Mouse (Mus musculus) cerebellum, postnatal 25 days (tissue): ENCODE measurements at regions not wholly inside any gene's neighbourhood (a gene's known extent, or its start where the extent isn't known, plus 50 kb on each side); places are given as distances from the start of the nearest gene placed in this dataset.
"Not testable (repeated sequence)": the region's sequence is repeated elsewhere in the genome, so short reads cannot be mapped to it uniquely, and the experiment has no call there.

Experiments
- DNase-seq, 2 experiments: peaks; one replicate each; pipeline ENCODE4 v3.0.0; 2021; ENCODE audit warnings: mixed read lengths in 2 of 2

DNA sequence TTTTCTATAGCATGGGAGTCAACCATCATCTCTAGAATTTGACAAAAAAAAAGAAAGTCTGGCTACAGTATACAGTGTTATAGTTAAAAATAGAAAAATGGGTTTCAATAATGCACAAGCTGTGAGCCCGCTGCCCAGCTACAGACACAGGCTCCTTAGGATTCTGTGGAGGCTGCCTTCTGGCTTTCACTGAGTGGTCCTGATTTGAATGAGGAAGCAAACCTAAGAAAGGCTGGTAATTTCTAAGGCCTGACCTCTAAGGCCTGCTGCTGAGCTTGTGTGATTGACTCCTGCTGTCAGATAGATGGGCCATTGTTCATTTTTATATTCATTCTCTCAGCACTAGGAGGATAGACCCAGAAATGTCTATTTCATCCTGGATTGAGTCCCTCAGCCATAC lies 67.7 kb downstream of the Alg10b start:
- no peak for DNase-seq

DNA sequence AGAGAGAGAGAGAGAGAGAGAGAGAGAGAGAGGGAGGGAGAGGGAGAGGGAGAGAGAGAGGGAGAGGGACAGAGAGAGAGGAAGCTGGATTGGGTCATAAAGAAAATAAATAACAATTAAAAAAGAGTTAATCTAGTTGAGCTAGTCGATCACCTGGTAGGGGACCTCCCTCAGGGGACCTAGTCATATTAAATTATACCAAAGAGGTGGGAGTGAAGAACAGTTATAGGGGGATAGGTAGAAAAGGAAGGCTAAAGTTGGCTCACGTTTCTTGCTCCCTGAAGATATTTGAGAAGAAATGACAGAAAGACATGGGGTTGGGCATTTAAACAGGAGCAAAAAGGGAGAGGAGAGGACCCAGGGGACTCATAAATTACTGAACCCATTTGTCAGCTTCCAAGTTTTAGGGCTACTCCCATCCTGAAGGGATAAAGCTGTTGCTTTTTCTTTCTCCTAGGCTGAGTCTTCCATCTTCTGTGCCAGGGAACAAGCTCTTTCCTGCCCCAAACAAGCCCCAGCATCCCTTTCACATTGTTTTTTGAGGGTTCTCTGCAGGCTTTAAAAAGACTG lies 70.3 kb downstream of the Alg10b start:
- no peak for DNase-seq

DNA sequence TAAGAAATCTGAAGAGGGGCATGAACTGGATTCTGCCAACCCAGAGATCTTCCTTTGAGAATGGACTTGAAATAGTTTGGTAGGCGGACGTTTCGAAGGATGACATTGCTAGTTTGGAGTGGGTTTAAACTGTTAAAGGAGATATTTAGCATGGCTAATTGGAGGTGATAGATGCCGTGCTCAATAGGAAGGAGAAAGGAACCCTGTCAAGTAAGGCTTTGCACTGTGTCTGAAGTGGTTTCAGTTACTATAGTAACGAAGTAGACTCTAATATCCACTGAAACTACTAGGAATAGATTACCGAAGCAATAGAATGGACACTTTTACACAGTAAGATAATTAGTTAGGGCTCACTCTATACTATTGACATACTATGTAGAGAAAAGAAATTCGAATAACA lies 74.5 kb downstream of the Alg10b start:
- DNase-seq, result no peak

DNA sequence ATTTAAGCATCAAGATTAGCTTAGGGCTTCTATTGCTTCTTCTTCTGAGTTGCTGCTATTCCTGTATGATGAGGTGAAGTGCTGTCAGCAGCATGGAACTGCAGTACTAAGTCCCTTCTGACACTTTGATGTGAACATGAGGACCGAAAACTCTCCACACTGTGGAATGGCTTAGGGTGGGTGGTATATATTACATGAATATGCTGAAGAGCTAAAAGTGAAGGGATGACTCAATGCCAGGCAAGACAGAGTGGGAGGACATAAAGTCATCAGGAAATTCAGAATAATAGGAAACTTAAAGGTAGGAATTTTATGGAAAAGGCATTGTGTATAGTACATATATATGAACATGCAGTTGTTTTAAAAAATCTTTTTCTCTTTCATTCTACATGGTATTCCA lies 79.3 kb downstream of the Alg10b start:
- DNase-seq, result no peak

DNA sequence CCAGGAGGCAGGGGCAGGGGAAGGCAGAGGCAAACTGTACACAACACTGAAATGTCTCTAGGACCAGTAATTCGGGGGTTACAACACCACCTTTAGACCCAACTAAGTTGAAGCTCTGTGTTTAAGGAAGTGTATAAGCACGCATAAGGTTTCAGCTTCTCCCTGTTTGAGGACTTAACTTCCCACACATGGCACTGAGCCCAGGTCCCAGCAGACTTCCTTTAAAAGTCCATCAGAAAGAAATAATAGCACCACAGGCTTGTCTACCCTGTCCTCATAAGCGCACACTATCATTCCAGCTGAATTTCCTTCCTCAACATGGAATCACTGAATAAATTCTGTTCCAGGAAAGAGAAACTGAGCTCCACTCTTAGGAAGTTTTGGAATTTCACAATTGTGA lies 80.9 kb downstream of the Alg10b start:
- DNase-seq, result no peak

DNA sequence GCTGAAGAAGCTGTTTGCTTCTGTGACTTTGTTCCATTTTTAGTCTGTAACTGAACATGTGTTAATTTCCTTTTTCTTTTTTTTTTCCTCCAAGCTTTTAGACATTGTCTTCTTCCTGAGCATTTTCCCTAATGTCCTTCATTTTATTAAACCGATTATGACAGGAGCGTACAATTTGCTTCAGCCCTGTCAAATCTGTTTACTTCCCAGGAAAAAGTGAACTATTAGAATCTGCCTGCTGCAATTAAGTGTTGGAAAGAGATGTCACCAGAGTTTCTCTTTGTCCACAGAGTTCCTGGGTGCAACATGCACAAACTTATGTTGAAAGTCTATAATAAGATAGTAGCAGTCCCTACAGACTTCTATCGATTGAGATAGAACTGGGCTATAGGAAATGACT lies 82.8 kb downstream of the Alg10b start:
- DNase-seq, result no peak

DNA sequence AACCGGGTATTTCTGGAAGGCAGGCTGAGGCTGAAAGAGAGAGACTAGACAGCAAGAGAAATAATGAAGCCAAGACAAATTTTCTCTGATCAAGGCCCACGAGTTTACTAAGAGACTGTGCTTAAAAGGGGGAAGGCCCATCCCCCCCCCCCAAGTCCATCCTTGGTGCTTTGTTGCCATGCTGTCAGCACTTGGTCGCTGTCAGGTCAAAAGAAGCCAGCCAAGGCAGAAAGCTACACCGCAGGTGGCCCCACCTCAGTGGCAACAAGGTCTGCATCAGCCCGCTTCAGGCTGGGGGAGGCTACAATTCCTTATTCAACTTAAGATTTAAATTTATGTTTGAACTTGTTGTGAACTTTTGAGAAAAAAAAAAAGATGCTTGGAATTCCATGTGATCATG lies 84.3 kb downstream of the Alg10b start:
- DNase-seq, result not testable (repeated sequence)

DNA sequence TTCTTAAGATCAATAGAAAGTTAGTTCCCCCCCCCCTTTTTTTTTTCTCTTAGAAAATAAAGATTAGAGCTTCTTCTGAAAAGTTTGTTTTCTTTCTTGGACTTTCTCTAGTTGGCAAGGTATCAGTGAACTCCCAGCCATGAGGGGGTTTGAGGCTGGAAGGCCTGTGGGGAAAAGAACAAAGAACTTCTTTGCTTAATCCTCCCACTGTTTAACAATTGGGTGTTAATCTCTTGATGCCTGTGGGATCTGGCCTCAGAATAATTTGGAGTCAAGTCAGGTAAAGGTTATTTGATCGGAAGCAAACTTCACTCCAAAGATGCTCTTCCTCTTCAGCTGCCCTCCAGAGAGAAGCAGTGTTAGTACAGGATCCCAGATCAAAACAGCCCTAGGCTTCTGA lies 84.8 kb downstream of the Alg10b start:
- DNase-seq, result no peak

DNA sequence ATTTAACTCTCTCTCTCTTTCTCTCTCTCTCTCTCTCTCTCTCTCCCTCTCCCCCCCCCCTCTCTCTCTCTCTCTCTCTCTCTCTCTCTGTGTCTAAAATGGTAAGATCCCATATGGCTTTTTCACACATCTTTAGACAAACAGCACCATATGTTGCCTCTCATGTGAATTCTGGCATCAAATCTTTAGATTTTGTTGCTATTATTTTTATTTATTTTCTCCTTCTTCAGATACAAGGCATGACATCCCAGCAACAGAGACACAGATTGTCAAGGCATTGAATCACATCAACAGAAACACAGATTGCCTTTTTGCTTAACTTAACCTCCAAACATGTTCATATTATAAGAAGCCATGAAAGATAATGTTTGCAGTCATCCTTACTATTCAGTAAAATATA lies 85.6 kb downstream of the Alg10b start:
- no peak for DNase-seq

DNA sequence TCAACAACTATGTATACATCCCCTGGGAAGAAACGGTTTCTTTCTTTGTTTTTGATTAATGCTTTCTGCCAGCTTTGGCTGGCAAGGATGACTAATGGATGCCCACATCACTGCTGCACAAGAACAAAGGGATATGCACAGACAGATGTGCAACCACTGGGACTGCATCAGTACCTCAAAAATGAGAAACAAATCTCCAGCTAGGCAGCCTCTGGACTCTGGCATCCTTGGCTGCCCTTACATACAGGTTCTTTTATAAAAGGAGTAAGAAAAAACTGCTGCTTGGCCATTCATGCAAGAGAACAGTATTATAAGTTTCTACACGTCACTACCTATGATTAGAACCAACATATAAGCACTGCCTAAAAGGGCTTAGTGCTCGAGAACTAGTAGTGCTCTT lies 97.7 kb downstream of the Alg10b start:
- no peak for DNase-seq

DNA sequence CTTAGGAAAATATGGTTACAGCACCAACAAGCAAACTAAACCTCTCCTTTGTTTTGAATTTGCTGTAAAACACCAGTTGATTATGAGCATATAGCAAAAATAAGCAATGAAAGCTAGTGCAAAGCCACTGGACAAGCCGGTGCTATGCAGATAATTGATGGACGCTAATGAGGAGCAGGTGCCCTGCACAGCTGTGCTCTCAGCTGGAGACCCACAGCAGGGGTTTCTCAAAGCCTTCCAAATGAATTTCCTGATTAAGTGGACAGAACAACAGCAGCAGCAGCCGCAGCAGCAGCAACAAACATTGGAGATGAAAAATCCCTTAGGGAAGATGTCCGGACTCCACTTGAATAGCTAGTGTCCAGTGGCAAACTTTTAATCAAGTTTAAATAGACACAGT lies 109.2 kb downstream of the Alg10b start:
- no peak for DNase-seq

DNA sequence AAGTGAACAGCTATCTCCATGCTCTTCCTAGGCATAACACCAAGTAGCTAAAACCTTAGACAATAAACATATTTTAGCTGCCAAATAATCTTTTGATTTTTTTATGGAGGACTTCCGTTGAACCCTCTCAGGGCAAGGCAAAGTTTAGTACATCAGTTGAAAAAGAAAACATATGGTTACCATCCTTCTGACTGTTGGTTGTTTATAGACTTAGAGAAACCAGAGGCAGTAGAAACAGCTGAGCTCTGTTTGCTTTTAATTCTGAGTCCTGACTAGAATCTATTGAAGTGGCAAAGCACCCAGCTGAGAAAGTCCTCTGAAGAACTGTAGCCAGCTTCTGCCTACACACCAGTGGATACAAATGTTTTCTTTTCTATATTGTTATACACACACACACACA lies 109.7 kb downstream of the Alg10b start:
- no peak for DNase-seq

DNA sequence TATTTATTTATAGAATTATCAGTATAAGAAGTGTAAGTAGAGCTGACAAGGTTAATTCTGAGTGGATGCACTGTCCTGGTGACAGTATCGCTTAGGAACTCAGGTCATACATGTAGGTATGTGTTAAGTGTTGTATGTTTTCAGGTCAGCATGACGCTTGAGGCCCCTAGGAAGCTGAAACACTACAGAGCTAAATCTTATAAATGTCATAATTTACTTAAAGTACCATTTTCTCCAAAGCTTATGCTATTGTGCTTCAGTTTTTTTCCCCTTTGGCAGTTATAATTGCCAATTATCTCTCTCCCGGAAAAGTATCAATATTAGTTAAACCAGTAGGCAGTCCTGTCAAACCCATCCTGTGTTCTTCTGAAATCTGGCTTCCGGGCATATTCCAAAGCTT lies 110.3 kb downstream of the Alg10b start:
- no peak for DNase-seq

DNA sequence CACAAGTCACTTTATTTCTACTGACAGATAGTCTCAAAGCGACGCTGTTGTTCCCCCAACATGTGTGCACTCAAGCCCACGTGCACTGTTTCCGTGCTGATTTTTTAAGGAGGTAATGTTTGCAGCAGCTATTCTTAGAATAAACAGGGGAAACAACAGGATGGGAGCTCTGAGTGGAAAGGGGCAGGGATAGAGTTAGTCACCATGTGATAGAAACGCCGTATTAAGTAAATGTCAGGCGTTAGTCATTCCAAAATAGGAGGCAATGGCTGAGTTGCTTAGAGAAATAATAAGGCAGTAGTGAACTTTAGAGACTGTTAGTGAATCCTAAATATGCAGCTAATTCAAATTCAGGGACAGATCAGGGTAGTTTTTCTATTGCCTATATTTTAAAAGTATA lies 111.4 kb downstream of the Alg10b start:
- DNase-seq, result no peak

DNA sequence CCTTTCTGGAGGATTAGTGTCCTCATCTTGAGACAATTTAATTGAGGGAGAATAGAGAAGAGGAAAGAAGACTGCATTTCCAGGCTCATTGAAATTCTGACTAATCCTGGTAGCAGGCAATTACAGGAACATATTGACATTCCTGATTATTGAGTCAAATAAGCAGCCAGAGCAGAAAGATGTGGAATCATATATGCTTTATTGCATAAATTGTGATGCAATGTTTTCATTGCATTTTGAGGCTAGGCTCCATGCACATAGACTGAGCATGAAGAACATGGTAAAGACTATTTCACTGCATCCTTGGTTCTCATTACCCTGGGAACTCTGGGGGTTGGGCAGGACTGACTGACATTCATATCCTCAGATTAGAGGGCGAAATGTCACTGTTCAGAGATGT lies 116.0 kb downstream of the Alg10b start:
- no peak for DNase-seq

DNA sequence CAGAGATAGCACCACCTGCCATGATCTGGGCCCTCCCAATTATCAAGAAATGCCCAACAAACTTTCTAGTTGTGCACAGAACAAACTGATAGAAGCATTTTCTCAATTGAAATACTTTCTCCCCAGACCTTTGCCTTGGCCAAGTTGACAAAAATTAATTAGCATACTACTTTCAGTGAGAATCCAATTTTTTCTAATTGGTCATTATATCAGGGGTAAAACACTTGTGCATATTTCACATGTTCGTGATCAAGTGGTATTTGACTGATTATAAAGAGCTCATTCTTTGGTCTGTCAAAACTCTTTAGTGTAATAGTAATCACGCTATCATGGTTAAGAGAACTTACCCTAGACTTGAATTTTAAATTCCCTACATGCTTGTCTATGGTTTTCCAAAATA lies 117.2 kb downstream of the Alg10b start:
- DNase-seq, result no peak

DNA sequence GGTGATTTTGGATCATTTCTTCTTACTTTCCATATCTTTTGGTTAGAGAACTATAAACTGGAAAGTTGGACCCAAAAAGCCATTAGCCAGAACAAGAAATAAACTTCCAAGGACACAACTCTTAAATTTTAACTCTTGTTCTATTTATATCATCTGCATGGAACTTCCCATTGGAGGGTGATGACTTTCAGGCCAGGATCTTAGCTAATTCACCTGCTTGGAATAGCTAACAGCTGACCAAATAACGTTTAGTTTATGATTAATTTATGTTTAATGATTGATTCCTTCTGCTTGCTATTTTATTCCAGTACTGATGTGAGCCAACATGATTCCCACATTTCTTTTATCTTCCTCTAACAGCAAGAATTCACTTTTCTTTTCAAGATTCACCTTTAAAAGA lies 119.7 kb downstream of the Alg10b start:
- no peak for DNase-seq

DNA sequence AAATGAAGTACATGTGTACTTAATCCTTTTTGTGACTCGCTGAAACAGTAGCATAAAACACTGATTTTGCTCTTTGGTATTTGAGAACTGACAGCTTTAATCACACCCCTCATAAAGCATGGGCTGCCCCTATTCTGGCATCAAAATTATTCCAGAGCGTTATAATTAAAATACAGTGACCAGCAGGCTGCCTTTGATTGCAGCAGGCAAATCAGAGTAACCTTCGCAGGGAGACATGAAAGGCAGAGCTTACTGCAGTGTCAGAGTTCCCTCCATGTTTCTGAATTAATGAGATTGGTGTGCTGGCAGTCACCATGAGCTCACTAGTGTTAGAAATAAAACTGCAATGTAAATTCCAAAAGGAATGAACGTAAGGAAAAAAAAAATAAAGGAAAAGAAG lies 120.8 kb downstream of the Alg10b start:
- DNase-seq, result no peak

DNA sequence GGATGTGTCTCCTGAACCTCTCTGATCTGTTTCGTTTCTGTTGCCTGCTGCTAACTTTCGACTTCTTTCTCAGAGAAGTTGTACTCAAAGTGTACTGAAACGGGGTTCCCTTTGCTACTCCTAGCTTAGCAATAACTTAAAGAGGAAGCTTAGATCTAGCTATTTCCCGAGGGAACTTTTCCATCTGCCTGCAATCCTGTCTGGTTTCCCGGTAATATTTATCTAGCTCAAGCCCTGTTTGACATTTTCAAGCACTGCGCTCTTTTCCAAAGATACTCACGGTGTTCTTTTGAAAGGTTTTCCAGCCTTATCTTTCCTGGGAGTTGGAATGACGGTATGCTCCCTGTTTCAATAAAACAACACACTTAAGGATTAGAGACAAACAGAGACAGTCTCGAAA lies 122.1 kb downstream of the Alg10b start:
- no peak for DNase-seq

DNA sequence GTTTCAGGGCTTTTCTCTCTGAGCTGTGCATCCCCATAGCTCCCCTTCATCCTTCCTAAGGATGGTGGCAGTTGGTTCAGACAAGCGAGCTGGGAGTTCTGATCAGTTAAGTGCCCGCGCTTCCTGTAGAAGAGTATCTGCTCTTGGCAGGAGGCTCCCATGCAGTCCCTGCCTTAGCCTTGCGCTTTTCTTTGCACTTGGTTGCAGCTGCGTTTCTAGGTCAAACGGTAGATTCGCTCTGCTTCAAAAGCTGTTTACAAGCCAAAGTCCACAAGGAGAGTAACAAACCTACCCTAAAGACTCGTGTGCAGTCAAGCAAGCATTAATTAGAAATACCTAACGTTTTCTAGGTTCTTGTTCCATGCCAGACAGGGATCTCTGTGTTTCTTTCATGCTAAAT lies 122.6 kb downstream of the Alg10b start:
- peak; percentile 4 to 5 for DNase-seq

DNA sequence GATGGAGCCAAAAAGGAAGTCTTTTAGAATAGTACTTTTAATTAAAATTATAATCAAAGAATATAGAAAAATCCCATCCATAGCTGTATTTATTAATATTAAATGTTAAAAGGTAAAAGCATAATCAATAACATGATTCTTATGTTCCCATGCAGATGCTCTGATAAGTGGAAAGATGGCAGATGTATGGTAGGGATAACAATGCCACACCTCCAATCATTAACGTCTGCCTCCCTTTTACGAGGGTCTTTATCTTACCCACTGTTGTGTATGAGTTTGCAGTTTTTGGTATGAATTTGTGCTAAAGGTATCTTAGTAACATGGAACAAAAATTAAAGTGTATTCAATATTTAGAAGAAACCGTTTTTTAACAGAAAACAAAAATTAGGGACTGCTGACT lies 127.8 kb downstream of the Alg10b start:
- DNase-seq, result no peak

DNA sequence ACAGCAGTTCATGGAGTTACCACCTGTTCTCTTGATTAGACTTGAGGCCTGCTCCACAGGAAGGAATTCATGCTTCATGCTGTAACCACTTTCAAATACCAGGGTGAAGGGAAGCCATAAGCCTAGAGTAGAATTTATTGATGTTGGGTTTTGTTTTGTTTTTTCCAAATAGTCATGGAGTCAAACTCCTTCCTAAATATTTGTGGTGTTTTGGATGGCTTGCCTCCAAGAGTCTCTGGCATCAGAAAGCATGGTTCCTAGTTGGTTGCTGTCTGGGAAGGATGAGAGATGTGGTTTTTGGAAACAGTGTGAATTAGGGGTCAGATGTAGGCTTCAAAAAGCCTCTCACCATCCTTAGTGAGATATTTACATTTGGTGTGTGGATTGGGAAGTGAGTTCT lies 141.5 kb downstream of the Alg10b start:
- DNase-seq, result no peak

DNA sequence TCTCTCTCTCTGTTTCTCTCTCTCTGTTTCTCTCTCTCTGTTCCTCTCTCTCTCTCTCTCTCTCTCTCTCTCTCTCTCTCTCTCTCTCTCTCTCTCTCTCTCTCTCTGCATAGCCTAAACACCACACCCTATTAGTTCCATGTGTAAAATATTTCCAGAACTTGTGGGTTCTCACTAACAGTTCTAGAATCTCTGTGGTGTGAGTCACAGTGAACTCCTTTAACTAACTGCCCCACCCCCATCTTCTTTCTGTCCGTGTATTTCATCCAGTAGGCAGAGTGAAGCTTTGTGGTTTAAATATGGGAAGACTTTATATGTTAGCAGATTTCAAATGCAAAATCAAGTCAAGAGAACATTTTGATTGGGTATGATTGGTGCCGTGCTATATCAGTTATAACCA lies 153.8 kb downstream of the Alg10b start:
- DNase-seq, result no peak

DNA sequence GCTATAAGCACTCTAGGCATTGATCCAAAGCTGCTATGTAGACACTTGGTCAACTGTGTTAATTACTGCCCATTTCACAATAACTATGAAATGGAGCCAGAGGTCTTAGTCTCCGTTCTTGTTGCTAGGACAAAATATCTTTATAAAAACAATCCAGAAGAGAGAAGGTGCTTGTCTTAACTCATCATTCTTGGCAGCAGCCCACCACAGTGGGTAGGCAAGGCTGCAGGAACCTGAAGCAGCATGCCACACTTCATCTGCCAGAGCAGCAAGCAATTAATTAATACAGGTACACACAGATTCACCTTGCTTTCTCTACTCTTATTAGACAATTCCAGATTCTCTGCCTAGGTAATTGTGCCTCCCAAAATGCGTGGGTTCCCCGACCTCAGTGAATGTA lies 172.8 kb downstream of the Alg10b start:
- no peak for DNase-seq

DNA sequence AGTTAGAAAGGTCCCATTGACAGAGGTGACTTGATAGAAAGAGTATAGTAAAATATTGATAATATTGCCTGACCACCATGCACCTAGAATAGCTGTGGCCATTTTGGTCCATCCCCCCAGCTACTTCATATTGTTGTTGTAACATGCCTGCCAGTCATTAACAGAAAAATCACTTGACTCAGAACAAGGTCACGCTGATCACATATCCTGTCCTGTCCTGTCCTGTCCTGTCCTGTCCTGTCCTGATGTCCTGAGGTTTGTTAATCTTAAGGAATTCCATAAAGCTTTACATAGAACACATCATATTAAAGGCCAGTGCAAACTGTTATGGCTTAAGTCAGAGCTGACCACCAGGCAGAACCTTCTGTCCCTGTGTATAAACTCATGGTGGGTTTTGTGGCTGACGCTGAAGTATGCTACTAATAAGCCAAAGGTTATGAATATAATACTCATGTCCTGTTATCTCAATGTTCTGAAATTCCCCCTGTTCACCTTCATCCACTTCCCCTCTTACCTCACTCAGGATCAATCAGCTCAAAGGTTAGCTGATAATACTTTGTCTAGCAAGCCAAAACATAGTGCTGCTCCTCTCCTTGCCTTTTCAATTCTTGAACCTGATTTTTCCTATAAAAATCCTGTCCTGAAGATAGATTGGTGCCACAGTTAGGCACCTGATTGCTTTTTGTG lies 173.7 kb downstream of the Alg10b start:
- no peak for DNase-seq
